12 mouse cellular contexts compared by ENCODE assay signal in genomic region chr14:121310325-121311080, GRCm38 (mm10).
A peak's percentile ranks its signal among the peaks of the same experiment; 100 is the strongest.
DNase-seq lines count a peak whose midpoint lies in the region; ATAC-seq lines count a peak whose summit lies in the region.
"Had no signal": no experiment of that assay in that cellular context is flagged by ENCODE, and none has a peak within 500 bp of the region (broad histone marks: within the 10 kb centered on the region; RNA-seq: fewer than 3 reads in every experiment).

No protein-coding gene starts in this region.

- H3K4me1 ChIP-seq in heart, embryonic 13.5 days = peaks cover 80% of the 10 kb centered on the region
- no peaks in the 10 kb centered on the region; the same call in 1 of the 2 replicates for H3K4me1 ChIP-seq in limb, embryonic 11.5 days (ENCODE audit: control insufficient read depth, insufficient read depth, low read length)
- peaks cover 11% of the 10 kb centered on the region for H3K4me1 ChIP-seq in hindbrain, embryonic 12.5 days
- peaks cover 11% of the 10 kb centered on the region for H3K4me1 ChIP-seq in forebrain, embryonic 15.5 days

- 62% methylated on average over 6 of the region's 6 CpGs for WGBS in heart, embryonic 13.5 days
- WGBS in limb, embryonic 11.5 days = 78% methylated on average over 6 of the region's 6 CpGs
- 88% methylated on average over 6 of the region's 6 CpGs for WGBS in hindbrain, embryonic 12.5 days
- WGBS in forebrain, embryonic 15.5 days = 88% methylated on average over 6 of the region's 6 CpGs

- intact Hi-C loops in heart, postnatal 10 days (cut with DNase I) = no loop called here

- peak overlapping the region; percentile 54 for H3K27ac ChIP-seq in heart, embryonic 13.5 days (replicated peaks)
- H3K27ac ChIP-seq in limb, embryonic 11.5 days (replicated peaks; ENCODE audit: low read depth, low read length) = no peak overlapping the region
- no peak overlapping the region for H3K27ac ChIP-seq in hindbrain, embryonic 12.5 days
- H3K27ac ChIP-seq in forebrain, embryonic 15.5 days (replicated peaks) = no peak overlapping the region
- H3K27ac ChIP-seq: hindbrain, embryonic 10.5 days had no signal

- H3K27me3 ChIP-seq in heart, embryonic 13.5 days (replicated peaks) = no peaks in the 10 kb centered on the region
- no peaks in the 10 kb centered on the region for H3K27me3 ChIP-seq in limb, embryonic 11.5 days (ENCODE audit: control insufficient read depth, insufficient read depth, low read length)
- no peaks in the 10 kb centered on the region for H3K27me3 ChIP-seq in hindbrain, embryonic 12.5 days
- no peaks in the 10 kb centered on the region for H3K27me3 ChIP-seq in forebrain, embryonic 15.5 days

- no peak for DNase-seq in heart, postnatal 10 days
- peak; percentile 26 for DNase-seq in thymus, postnatal 4 days
- DNase-seq in thymus, postnatal 36 days = no peak
- DNase-seq in limb, embryonic 11.5 days (ENCODE audit: low spot score) = no peak
- DNase-seq in layer of hippocampus, adult 11-12 months (ENCODE audit: low spot score) = no peak
- DNase-seq: kidney, postnatal 14 days; lung, postnatal 14 days; thymus, postnatal 14 days had no signal

- H3K9ac ChIP-seq in heart, embryonic 13.5 days = peak overlapping the region; percentile 38; the same call in 1 of the 2 replicates
- H3K9ac ChIP-seq in limb, embryonic 11.5 days (ENCODE audit: low read length) = no peak overlapping the region
- no peak overlapping the region for H3K9ac ChIP-seq in hindbrain, embryonic 12.5 days
- H3K9ac ChIP-seq in forebrain, embryonic 15.5 days (replicated peaks) = no peak overlapping the region

- no peak overlapping the region for H3K4me2 ChIP-seq in heart, embryonic 13.5 days
- no peak overlapping the region for H3K4me2 ChIP-seq in limb, embryonic 11.5 days (ENCODE audit: low read depth, severe bottlenecking)
- H3K4me2 ChIP-seq in hindbrain, embryonic 12.5 days (replicated peaks) = no peak overlapping the region
- H3K4me2 ChIP-seq in forebrain, embryonic 15.5 days (replicated peaks) = no peak overlapping the region

- ATAC-seq in heart, embryonic 13.5 days (ENCODE audit: extremely low read depth, insufficient number of reproducible peaks, low FRiP score, low TSS enrichment) = no peak
- peak; percentile 57; the same call in 1 of the 2 replicates for ATAC-seq in limb, embryonic 11.5 days (ENCODE audit: insufficient number of reproducible peaks, low FRiP score, low TSS enrichment, low read depth)
- no peak for ATAC-seq in hindbrain, embryonic 12.5 days (ENCODE audit: low FRiP score)
- ATAC-seq in forebrain, embryonic 15.5 days (replicated peaks) = no peak

- no peaks in the 10 kb centered on the region for H3K9me3 ChIP-seq in heart, embryonic 13.5 days
- no peaks in the 10 kb centered on the region for H3K9me3 ChIP-seq in limb, embryonic 11.5 days (ENCODE audit: control insufficient read depth, low read length)
- no peaks in the 10 kb centered on the region for H3K9me3 ChIP-seq in hindbrain, embryonic 12.5 days (replicated peaks)
- H3K9me3 ChIP-seq in forebrain, embryonic 15.5 days = no peaks in the 10 kb centered on the region
- H3K9me3 ChIP-seq: hindbrain, embryonic 10.5 days had no signal

- no peak overlapping the region for H3K4me3 ChIP-seq in heart, embryonic 13.5 days
- H3K4me3 ChIP-seq in limb, embryonic 11.5 days (ENCODE audit: low read depth, low read length) = no peak overlapping the region
- no peak overlapping the region for H3K4me3 ChIP-seq in hindbrain, embryonic 12.5 days
- no peak overlapping the region for H3K4me3 ChIP-seq in forebrain, embryonic 15.5 days
- H3K4me3 ChIP-seq: hindbrain, embryonic 10.5 days had no signal

- H3K36me3 ChIP-seq in heart, embryonic 13.5 days = peaks cover 12% of the 10 kb centered on the region
- H3K36me3 ChIP-seq in limb, embryonic 11.5 days (ENCODE audit: control insufficient read depth, insufficient read depth, low read length) = no peaks in the 10 kb centered on the region
- H3K36me3 ChIP-seq in hindbrain, embryonic 12.5 days = no peaks in the 10 kb centered on the region
- H3K36me3 ChIP-seq in forebrain, embryonic 15.5 days = no peaks in the 10 kb centered on the region
- H3K36me3 ChIP-seq: hindbrain, embryonic 10.5 days had no signal
